Mouse (Mus musculus): ENCODE data around the gene Dnaic1. TPM values are rescaled to one million over a fixed set of nuclear protein-coding genes. Genes with fewer than 3 reads are reported as not detected.
"Not testable (repeated sequence)": the region's sequence is repeated elsewhere in the genome, so short reads cannot be mapped to it uniquely, and the experiment has no call there.

The Dnaic1 gene
- polyA plus RNA-seq, 1 experiment from 2014 or later = 1.5 TPM

DNA sequence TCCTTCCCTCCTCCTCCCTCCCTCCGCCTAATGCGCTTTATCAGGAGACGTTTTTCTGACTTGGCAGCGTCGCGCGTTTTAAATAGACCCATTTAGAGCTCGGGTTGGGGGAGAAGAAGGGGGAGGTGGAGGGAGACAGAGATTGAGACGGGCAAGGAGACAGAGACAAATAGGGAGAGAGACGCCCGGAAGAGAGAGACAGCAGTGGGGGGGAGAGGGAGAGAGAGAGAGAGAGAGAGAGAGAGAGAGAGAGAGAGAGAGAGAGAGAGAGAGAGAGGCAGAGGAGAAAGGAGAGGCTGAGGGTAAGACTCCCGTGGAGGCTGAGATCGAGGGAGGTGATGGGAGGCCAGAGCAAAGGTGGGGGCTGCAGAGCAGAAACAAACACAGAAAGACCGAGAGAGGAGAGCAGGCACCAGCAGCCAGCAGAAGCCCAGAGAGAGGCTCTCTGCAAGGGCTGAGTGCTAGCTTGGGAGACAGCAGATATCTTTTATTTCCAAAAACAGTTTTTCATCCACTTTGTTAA lies 115.4 kb downstream of the Dnaic1 start:
- Histone ChIP-seq H3K27ac (peak overlapping the region; percentile 92), H3K4me2 (peak overlapping the region; percentile 32), H3K4me1 (peaks cover 55% of the 10 kb centered on the region)
- H3K9me3 ChIP-seq; H3K9ac ChIP-seq; H3K4me3 ChIP-seq (replicated peaks); H3K36me3 ChIP-seq (replicated peaks); H3K27me3 ChIP-seq: not testable (repeated sequence)
- 0% methylated on average over 11 of the region's 14 CpGs for WGBS
- 0 out of 2 replicates have a peak, but pooled peaks have one; percentile 10 for ATAC-seq (ENCODE audit: low FRiP score)

DNA sequence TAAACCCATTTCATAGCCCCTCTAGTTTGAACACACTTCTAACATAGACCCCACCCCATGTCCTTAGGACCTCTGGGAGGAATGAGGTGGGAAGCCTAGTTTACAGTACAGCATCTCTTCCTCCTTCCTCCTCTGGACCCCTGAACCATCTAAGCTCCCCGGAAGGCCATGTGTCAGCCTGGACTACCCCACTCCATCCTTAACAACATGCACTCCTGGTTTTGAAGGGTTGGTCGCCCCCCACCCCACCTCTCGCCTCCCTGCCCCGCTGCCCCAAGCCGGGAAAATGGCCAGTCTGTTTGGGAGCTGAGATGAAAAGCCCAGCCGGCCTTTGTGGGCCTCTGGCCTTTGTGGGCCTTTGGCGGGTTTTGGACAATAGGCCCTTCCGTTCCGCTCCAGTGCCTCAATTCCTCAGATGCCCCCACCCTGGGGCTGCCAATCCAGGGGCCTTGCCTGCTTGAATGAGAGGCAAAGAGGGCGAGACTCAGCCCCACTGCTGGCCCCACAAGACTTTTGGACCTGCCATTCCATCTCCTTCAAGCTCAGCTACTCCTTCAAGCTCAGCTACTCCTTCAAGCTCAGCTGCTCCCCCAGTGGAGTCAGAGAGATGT lies 116.4 kb downstream of the Dnaic1 start:
- Histone ChIP-seq H3K4me1 (peaks cover 46% of the 10 kb centered on the region), H3K27ac (peak overlapping the region; percentile 85)
- ATAC-seq (ENCODE audit: low FRiP score); H3K9me3 ChIP-seq; H3K27me3 ChIP-seq; H3K4me3 ChIP-seq (replicated peaks); H3K36me3 ChIP-seq (replicated peaks); H3K9ac ChIP-seq; H3K4me2 ChIP-seq: not testable (repeated sequence)
- 7% methylated on average over 9 of the region's 10 CpGs for WGBS

Other genes starting within 250 kb of the Dnaic1 start
- 79.7 and 80.4 TPM in 2 replicates for gene Ubap1, start 220.8 kb upstream of the Dnaic1 start, polyA plus RNA-seq (2016; fragmentation: Nextera tagmentation; extraction: Ambion mirVana)
- 14.3 and 17.9 TPM in 2 replicates for gene Kif24, start 104.9 kb upstream of the Dnaic1 start, polyA plus RNA-seq (2016; fragmentation: Nextera tagmentation; extraction: Ambion mirVana)
- gene Nudt2, start 104.6 kb upstream of the Dnaic1 start, polyA plus RNA-seq (2016; fragmentation: Nextera tagmentation; extraction: Ambion mirVana) = 64.0 and 68.2 TPM in 2 replicates
- gene AI464131, start 66.7 kb upstream of the Dnaic1 start, polyA plus RNA-seq (2016; fragmentation: Nextera tagmentation; extraction: Ambion mirVana) = 6.3 and 7.8 TPM in 2 replicates
- gene 1110017D15Rik, start 52.4 kb upstream of the Dnaic1 start, polyA plus RNA-seq (2016; fragmentation: Nextera tagmentation; extraction: Ambion mirVana) = 7.2 and 10.5 TPM in 2 replicates
- gene Fam219a, start 237 bp upstream of the Dnaic1 start, polyA plus RNA-seq (2016; fragmentation: Nextera tagmentation; extraction: Ambion mirVana) = 9.3 and 10.1 TPM in 2 replicates
- 43.2 and 44.7 TPM in 2 replicates for gene Enho, start 70.5 kb downstream of the Dnaic1 start, polyA plus RNA-seq (2016; fragmentation: Nextera tagmentation; extraction: Ambion mirVana)
- 21.9 and 28.3 TPM in 2 replicates for gene Cntfr, start 127.3 kb downstream of the Dnaic1 start, polyA plus RNA-seq (2016; fragmentation: Nextera tagmentation; extraction: Ambion mirVana)
- 56.6 and 62.1 TPM in 2 replicates for gene Il11ra1, start 130.2 kb downstream of the Dnaic1 start, polyA plus RNA-seq (2016; fragmentation: Nextera tagmentation; extraction: Ambion mirVana)
- 77.0 and 79.1 TPM in 2 replicates for gene Rpp25l, start 143.8 kb downstream of the Dnaic1 start, polyA plus RNA-seq (2016; fragmentation: Nextera tagmentation; extraction: Ambion mirVana)
- gene Dctn3, start 153.4 kb downstream of the Dnaic1 start, polyA plus RNA-seq (2016; fragmentation: Nextera tagmentation; extraction: Ambion mirVana) = 159 and 179 TPM in 2 replicates
- 0.42 and 0.46 TPM in 2 replicates for gene Arid3c, start 161.4 kb downstream of the Dnaic1 start, polyA plus RNA-seq (2016; fragmentation: Nextera tagmentation; extraction: Ambion mirVana)
- 16.6 and 19.8 TPM in 2 replicates for gene Galt, start 185.5 kb downstream of the Dnaic1 start, polyA plus RNA-seq (2016; fragmentation: Nextera tagmentation; extraction: Ambion mirVana)
- 57.3 and 57.8 TPM in 2 replicates for gene Sigmar1, start 186.4 kb downstream of the Dnaic1 start, polyA plus RNA-seq (2016; fragmentation: Nextera tagmentation; extraction: Ambion mirVana)
- 119 and 122 TPM in 2 replicates for gene Ccl27a, start 204.5 kb downstream of the Dnaic1 start, polyA plus RNA-seq (2016; fragmentation: Nextera tagmentation; extraction: Ambion mirVana)